Mouse (Mus musculus) heart, postnatal 0 days (tissue): ENCODE measurements around the gene Marcks.

Experiments
- CTCF ChIP-seq: IDR thresholded peaks from 2 replicates; pipeline ENCODE4 v1.5.1; 2016; ENCODE audit warnings: antibody characterized with exemption, control low read depth, low read depth
- EP300 ChIP-seq: IDR thresholded peaks from 2 replicates; pipeline ENCODE4 v1.6.1; 2016; ENCODE audit warnings: antibody characterized with exemption, low read depth

GRCm38 (mm10) chr10:37135951-37136751 is 2.6 kb downstream of the Marcks start:
- TF ChIP-seq CTCF: no peak
- TF ChIP-seq EP300: no peak
